Mouse (Mus musculus) common myeloid progenitor, adult 5-6 weeks (primary cell): ENCODE measurements around the gene Slc16a13. TPM values are rescaled to one million over a fixed set of nuclear protein-coding genes. Genes with fewer than 3 reads are reported as not detected.

Experiments used
- ATAC-seq: replicated peaks from 2 replicates; pipeline ENCODE4 v1.8.0; 2016; ENCODE audit warnings: low read depth, mild to moderate bottlenecking, moderate TSS enrichment, inconsistent platforms; ENCODE audit not compliant: poor library complexity, severe bottlenecking
- total RNA-seq: library from RNA; stranded (forward); fragments of 200-1000, 187-1606 nt; gene quantifications from 2 replicates; pipeline ENCODE4 v1.2.3, GENCODE M21; 2017

Gene Slc16a13
- total RNA-seq, 1 experiment from 2014 or later, result 4.8 TPM

DNA sequence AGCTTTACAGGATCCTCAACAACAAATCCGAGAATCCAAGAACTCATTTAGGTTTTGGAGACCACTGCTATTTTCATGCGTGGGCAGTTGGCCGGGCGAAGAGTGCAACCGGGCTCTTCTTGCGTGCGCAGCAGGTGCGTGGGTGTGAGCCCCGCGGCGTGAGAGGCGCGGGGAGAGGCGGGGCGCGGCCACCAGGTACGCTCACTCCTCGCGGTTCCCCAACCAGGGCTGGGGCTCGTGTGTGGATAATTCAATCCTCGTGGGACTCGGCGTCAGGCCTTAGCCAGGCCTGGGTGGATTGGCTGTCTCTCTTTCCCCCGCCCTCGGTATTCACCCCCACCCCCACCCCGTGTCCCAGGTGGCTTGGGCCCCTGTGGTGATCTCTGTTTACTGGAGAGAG lies 7.1 kb downstream of the Slc16a13 start:
- ATAC-seq, result no peak

DNA sequence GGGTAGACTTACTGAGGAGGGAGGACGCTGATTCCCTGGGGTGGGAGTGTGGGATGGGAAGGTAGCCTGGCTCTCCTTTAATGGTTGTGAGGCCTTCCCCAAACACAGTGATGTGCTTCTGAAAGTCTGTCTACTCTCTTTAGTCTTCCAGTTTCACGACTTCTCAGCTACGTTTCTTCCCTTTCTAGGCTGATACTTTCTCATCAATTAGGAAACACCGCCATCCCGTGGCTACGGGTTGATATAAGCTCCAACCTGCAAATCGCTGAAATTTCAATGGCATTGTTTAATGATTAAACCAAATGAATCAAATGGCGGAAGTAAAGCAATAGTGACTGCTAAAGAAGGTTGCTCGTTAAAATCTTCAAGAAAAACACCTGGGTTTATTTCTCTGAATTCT lies 8.0 kb downstream of the Slc16a13 start:
- peak; percentile 76 for ATAC-seq

DNA sequence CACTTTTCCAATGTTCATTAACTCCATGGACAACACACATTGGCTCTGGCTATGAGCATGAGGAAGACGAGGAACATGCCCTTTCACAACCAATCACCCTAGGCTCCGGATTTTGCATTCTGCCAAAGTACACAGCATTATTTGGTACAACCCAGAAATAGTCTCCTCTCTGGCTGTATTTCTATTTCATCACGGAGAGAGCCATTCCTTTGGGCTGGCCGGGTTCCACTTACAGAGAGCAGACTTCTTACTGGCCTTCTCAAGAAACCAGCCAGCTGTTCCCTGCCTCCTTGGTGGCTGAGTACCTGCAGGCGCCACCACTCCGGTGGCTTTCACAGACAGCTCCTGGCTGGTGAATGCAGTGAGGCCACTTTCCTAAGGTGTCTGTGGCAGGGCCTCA lies 8.4 kb downstream of the Slc16a13 start, which contains the start of gene Slc16a11:
Slc16a11 (plus strand) TSS at position 330 of the 400 bp plus-strand sequence.
- no peak for ATAC-seq

DNA sequence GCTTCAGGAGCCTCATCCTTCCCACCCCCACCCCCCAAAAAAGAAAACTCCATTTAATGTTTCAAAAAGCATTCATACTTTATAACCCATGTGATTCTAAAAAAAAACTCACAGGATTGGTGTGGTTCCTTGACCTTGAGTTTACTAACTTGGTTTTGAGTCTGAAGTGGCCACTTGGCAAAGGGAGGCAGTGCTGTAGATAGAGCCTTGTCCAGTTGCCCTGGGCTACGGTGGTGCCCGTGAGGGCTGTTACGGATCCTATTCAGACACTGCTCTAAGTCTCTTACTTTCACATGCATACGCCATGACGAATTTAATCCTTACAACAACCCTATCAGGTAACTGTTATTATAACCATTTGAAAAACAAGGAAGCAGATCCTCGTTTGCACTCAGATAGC lies 8.9 kb downstream of the Slc16a13 start:
- ATAC-seq, result no peak

DNA sequence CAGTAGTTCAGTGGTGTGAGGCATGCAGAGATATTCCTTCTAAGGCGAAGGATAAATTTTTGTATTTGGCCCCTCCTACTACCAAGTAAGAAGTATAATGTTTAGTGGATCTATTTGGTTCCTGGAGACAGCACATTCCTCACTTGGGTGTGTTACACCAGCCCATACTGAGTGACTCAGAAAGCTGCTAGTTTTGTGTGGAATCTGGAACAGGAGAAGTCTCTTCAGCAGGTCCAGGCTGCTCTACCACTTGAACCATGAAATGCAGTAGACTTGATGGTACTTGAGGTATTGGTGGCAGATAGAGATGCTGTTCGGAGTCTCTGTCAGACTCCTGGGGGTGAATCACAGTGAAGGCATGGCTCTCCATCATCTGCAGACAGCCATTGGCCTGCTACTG lies 10.2 kb downstream of the Slc16a13 start:
- no peak for ATAC-seq

DNA sequence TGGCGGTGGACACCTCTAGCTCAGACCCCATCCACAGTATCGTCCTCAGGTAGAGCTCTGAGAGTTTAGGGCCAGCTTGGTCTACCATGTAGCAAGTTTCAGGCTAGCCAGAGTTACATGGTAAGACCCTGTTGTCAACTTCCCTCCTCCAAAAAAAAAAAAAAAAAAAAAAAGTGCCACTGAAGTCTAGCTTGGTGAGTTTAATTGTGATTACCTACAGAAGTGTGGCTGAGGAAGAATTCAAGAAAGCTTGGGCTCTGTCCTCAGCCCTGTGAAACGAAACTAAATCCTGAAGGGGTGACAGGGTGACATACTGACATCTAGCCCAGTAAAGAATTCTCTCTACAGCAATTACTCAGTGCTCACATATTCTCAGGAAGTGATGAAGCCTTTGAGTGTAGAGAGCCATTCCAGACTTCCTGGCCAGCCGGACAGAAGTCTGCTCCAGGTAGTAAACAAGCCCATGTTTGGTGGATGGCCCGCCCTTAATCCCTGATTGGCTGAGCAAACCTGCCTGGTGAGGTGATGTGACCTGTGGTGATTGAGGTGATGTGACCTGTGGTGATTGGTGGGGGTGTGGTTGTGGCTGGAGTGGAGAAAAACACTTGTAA lies 12.0 kb downstream of the Slc16a13 start:
- ATAC-seq, result no peak

DNA sequence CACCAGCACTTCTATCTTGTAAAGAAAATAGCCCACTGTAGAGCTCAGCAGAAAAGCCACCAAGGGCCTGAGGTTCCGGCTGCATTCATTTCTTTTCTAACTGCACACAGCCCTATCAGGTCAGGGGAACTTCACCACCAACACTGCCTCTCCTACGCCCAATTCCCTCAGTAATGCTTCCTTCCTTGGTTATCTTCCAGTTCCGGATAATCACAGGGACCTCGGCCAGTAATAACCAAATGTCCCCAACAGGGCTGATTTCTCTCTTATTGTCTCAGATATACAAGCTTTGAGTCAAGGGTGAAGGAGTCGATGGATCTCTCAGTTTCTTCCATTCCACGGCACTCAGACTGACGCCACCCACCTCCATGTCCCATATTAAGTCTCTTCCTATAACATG lies 13.6 kb downstream of the Slc16a13 start:
- no peak for ATAC-seq

DNA sequence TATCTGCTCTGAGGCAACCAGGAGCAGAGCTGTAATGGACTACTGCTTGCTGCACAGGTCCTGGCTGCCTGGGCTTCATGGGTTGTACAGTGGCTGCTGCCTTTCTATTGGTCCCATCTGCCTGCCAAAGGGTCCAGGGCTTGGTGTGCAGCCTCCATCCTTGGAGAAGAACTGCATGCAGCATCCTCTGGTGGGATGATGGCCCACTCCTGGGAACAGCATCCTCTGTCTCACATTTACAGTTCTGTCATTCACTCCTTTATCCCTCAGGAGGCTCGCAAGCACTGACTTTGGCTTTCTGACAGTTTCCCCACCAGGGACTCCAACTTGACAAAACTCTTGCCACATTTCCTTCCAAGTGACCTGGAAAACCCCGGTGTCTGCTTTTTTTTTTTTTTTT lies 14.1 kb downstream of the Slc16a13 start:
- no peak for ATAC-seq

DNA sequence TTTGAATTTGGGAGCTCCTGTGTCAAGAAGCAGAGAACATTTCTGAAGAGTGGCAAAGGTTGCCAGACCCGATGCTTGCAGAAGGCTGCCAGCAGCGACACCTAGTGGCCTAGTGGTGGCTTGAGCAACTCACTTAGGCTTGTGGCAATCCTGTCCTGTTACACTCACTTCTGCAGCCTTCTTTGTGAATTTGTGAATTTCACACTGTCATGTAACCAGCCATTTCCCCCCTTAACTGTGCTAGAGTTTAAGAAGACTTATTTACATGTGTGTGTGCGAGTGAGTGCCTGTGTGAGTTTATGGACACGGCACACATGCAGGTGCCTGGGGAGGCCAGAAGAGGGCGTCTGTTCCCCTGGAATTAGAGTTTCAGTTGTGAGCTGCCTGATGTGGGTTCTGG lies 19.2 kb downstream of the Slc16a13 start:
- peak; percentile 76 for ATAC-seq

DNA sequence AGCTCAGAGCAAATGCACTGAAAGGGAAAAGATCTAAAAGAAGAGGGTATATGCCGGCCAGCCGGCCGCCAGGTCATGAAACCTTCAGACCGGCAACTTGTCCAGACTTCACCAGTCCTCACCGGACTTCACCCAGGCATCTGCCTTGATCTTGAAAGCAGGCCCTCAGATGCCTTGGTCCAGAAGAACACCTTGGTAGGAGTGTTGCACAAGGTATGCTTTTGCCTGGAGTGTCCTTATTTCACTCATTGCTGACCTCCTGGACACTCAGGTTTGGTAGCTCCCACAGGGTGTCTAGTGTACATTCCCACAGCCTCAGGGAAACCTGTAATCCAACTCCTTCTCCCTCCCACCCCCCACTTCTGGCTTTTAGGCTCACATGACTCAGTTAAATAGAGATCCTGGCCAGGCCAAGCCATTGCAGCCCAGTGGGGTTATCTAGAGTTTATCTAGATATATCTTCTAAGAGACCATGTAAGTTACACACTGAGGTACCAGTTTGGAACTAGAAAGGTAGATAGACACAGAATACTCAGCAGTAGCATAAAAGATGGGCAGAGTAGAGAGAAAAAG lies 20.7 kb downstream of the Slc16a13 start:
- no peak for ATAC-seq

DNA sequence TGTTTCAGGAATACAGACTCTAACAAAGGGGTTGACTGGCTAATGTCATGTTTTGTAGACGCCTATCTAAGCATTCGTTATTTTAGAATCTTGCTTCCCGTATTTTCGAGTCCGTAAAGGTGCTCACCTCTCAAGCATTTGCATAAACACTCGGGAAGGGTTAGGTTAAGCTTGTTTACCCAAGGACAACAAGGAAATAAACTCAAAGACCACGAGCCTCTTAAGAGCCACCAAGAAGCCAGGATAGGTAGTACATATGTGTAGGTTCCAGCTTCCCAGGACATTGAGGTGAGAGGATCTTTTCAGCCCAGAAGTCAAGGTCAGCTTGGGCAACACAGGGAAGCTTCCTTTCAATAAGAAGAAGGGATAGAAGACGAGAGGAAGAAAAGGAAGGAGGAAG lies 21.8 kb downstream of the Slc16a13 start:
- no peak for ATAC-seq

DNA sequence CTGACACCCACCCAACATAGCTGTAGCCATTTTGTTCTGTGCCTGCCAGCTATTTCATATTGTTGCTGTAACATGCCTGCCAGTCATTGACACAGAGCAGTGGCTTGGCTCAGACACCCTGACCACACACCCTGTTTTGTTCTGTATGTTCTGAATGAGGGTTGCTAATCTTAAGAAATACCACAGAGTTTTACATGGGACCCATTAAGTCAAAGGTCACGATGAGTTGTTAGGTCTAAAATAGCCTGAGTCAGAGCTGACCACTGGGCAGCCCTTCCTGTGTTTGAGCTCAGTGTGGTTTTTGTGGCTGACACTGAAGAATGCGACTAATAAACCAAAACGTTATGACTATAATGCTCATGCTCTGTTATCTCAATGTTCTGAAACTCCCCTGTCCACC lies 22.5 kb downstream of the Slc16a13 start:
- ATAC-seq, result peak; percentile 34

DNA sequence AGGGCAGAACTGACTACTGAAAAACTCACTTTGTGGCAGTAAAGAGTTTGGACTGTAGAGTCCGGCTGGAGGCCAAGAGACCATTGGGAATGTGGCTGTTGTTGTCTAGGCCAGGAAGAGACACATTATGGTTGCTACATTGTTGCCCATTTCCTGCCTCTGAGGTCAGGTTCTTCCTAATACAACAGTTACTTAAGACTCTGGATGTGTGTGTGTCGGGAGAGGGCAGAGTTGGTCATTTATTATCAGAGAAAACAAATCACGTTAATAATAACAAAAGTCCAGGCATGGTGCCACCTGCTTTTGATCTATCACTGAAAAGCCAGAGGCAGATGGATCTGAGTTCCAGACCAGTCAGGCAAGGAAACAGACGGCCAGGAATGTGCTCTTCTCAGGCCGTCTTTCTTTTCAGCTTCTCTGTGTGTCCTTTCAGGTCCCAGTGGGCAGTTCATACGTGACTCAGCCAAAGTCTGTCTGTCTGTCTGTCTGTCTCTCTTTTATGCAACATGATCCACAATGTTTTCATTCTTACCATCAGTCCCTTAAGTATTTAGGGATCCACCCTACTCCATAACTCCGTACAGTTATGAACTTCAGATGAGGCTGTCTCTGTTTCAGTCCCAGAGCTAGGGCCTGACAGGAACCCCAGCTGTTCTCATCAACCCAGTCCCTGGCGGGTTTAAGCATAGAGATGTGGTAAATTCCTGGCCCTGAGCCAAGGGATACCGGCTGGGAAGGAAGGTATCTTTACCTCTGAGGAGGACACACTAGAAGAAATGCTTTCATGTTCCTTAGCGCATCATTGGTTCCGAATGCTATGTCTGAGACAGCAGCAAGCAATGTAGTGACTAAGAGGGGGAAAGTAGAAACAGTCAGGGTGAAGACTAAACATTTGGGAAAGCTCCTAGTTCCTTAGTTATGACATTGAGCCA lies 27.2 kb downstream of the Slc16a13 start:
- ATAC-seq, result no peak

DNA sequence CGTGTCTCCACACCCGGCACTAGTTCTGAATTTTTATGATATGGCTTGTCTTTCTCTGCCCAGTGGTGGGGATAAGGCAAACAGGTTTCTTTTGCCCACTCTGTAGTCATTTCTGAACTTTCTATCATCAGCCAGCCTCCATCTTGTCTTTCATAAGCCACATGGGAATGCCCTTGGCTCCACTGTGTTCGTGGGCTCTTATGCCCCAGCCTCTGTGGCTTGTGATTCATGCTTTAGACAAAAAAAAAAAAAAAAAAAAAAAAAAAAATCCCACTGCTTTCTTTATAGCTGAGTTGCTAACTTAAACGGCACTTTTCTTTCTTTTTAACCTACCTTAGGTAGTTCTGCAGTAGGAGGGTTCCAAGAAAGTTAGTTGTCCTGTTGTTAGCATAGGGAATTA lies 28.7 kb downstream of the Slc16a13 start:
- no peak for ATAC-seq

DNA sequence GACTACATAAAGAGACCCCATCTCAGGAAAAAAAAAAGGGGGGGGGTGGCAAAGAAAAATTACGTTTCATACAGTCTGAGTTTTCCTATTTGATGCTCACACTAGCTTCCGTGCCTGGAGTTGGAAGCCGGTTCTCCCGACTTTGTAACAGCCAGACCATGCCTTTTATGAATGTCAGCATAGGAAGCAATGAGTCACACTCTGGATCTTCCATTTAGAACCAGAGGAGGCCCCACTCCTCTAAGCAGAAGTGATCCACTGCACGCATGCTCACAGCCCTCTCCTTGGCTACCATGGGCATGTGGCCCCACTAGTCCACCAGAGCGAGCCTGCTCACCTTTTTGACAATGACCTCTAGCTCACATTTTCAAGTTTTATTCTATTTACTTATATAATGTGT lies 29.7 kb downstream of the Slc16a13 start:
- no peak for ATAC-seq

DNA sequence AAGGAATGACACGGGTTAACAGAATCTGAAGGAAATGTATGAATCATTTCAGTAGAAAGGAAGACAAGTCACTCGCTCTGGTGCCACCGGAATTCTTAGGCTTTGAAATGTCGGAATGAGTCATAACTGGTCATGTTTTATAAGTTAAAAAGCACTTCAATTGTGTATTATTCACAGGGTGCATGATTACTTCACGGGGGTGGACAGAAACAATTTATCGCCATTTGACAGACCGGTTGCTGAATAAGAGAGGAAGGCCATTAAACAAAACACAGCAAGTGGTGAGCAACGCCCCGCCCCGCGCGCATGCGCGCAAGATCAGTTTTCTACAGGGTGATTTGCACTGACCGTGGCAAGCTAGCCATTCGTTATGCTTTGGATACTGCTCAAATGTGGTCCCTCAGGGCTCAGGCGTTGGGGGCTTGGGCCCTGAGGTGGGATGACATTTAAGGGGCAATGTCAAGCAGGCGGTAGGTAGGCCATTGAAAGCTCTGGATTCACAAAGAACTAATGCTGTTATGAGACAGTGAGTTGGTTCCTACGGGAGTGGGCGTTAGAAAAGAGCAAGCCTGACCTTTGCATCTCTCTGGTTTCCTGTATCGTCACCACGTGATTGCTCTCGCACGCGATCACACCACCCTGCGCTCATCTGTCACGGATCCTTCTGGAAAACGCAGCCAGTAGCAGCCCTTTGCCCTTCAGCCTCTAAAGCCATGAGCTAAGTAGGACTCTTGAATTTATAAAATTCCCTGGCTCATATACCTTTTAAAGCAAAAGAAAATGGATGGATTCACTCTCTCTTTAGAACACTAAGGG lies 31.3 kb downstream of the Slc16a13 start:
- no peak for ATAC-seq

DNA sequence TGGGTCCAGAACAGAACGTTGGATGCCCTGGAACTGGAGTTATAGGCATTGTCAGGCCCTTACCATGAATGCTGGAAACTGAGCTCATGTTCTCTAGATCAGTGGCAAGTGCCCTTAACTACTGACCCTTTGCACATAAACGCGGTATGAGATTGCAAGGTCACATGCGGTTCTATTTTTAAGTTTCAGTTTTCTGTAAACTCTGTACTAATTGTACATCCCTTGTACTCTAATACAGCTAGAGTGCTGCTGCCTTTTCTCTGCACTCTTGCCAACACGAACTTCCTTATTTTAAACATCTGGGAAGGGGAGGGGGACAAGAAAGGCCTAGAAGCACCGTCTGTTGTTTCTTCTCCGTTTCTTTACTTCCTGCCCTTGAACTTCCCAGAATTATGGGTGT lies 35.7 kb downstream of the Slc16a13 start:
- ATAC-seq, result peak; percentile 52

DNA sequence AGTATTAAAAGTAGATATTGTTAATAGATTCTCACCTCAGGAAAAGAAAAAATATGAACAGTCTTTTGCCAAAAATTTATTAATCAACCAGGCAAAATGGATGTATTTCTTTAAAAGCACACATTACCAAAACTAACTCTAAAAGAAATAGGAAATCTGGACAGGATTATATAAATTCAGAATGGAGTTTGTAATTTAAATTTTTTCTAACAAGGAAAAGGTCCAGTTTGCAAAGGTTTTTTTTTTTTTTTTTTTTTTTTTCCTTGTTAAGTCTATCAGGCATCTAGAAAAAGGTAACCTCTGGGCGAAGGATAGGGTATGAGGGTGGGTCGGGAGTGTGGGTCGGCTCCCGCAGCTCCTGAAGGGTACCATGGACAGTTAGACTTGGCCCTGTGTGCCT lies 40.4 kb downstream of the Slc16a13 start:
- ATAC-seq, result no peak

DNA sequence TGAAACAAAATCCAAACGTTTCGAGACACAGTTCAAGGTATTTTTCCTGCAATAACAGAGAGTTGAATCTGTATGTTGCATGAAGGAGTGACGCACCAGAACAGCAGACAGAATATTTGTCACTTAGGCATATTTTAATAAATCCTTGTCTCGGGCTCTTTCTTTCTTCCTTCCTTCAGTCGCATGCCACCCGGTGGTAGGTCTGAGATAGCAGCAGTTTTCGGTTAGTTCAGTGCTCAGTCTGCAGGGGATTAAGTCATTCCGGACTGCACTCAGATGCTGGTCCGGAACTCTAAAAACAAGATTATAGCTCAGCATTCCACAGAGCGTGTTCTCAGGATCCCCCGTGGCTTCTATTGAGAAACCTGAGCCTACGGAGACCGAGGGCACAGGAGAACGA lies 41.5 kb downstream of the Slc16a13 start:
- peak; percentile 63 for ATAC-seq

DNA sequence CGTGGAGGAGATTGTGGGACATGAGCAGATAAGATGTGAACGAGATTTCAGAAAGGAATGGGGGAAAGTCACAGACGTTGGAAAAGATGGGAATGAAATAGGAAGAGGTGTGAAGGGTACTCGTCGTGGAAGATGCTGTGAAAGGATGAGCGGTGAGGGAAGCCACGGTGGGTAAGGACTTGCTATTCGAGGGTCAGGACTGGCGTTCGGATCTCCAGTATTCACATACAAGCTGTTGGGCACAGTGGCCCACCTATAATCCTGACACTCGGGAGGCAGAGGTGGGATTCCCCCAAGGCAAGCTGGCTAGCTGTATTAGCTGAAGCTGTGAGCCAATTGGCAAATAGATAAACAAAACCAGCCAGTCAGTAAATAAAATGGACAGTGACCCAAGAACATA lies 42.1 kb downstream of the Slc16a13 start:
- ATAC-seq, result no peak
